Mouse (Mus musculus) inflammation-experienced regulatory T-cells, adult 6 months (primary cell): Measurements from ENCODE around the gene Irf1. TPM values are rescaled to one million over a fixed set of nuclear protein-coding genes. Genes with fewer than 3 reads are reported as not detected.

Source experiments
- ATAC-seq: one replicate; pipeline ENCODE4 v1.8.0; 2017
- polyA plus RNA-seq, 3 experiments: library from polyadenylated mRNA; unstranded; fragments of 100-300 nt; shearing (Covaris generic); gene quantifications; one replicate each; pipeline ENCODE4 v1.2.1; 2017

Irf1 gene
- polyA plus RNA-seq, 3 experiments from 2014 or later, result 273 to 355 (median 291) TPM

DNA sequence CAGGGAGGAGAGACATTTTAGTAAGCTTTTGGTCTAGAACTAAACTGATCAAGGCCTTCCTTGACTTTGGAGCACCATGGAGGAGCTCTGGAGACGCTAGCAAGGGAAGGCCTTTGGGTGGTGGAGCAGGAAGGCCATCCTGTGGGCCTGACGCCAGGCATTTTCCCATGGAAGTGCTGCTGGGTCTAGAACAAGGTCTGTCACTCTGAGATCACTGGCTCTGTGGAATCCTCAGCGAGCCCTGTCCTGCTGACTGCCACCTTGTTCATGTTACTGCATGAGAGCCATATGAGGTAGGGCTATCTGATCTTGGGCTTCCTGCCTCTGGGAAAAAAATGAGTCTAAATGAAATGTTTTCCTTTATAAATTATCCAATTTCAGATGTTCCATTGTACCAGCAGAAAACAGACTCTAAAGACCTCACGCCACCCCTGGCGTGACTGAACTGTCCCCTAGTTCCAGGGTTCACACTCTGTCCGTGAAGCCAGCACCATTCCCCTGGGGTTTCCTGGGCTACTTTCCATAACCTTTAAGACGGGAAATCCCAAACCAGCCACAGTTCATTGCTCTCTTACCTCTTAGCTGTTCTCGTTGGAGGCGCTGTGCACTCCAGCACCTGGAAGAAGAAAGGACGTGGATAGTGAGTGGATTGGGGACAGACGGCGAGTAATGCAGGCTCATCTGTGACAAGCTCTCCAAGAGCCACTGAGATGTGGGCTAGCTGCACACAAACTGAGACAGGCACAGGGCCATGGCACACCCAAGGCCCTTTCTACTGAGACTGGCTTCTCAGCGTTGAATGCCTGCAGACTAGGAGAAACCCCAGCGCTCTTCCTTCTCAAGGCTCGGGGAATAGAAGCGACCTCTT, 43.4 kb downstream of the Irf1 start:
- no peak for ATAC-seq

DNA sequence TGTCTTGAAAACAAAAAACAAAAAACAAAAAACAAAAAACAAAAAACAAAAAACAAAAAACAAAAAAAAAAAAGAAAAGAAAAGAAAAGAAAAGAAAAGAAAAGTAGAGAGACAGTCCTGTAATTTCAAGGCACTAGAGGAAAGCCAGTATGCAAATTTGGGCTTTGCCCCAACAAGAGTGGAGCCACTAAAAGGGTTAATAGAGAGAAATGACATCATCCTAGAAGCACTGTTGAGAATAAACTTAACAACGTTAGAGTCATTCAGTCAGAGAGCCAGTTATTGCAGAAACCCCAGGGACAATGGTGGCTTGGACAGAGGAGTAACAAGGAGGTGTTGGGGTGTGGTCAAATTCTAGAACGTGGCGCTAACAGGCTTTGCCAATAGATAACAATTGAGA, 45.0 kb downstream of the Irf1 start:
- no peak for ATAC-seq

DNA sequence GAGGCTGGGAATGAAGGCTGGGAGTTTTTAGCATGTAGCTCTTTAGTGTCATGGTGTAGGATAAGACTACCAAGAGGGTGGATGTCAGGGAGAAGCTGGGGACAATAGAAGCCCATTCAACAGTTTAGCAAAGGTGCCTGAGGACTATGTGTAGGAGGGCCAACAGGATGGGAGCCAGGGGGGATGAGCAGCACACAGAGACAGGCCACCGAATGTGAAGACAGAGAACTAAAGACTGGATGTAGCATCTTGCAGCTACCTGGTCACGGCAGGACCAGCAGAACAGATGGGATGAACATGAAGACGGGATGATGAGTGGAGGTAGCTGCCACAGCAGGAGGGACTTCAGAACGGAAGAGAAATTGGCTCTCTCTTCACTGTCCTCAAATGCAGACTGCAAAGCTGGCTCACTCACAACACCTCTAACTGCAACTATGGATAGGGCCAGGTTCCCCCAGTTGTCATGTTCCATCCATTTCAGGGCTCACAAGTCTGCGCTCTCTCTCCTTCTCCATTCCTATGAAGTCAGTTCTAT, 47.1 kb downstream of the Irf1 start:
- no peak for ATAC-seq

DNA sequence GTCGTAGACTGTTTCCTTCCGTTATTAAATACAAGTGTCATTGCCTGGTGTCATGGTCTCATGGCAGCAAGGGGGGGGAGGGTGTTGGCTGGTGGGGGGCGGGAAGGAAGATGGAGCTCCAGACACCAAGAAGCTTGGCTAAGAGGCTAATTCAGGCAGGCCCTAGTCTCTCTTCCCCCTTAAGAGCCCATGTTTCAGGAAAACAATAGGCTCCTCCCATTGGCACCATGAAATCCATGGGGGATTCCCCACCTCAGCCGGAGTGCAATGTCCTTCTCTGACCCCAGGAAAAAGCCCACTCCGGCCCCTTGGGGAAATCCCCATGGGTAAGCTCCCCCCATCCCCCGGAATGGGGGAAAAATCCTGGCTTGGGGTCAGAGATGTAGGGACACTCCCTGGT, 49.0 kb downstream of the Irf1 start:
- ATAC-seq, result no peak

GRCm38 (mm10) chr11:53819511-53819910, 49.7 kb downstream of the Irf1 start:
- ATAC-seq, result no peak

DNA sequence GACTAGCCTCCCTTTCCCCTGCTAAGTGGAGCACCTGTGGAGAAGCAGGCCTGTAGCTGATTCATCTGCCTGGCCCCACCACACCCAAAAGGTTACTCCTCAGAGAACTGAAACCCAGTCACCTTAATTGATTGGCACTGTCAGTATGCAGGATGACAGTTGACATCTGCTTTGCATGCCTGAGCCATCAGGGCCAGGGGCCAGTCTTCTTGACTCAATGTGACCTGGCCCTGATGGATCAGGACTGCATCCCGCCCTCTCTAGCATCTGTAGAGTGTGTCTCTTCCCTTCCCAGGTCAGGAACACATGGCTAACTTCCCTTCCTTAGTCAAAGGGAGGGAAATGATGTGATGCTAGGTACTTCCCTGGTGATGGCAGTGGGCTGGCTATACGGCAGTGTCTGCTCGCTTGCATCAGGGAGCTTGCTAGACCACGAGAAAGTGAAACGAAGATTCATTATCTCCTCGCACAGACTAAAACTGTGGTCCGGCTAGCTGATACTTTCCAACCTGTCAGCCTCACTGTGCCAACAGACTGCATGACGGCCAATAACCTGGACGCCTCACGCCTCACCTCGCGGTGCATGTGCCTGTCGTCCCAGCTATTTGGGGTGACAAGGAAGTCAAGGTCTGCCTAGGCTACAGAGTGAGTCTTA, 50.8 kb downstream of the Irf1 start:
- no peak for ATAC-seq

- no peak for ATAC-seq
These were observed 51.6 kb downstream of the Irf1 start for GRCm38 (mm10) chr11:53821230-53821944.

GRCm38 (mm10) chr11:53821945-53822338, 52.1 kb downstream of the Irf1 start:
- no peak for ATAC-seq

- ATAC-seq, result no peak
These were observed 55.6 kb downstream of the Irf1 start for GRCm38 (mm10) chr11:53825409-53825808.

Other genes with a start within 250 kb of the Irf1 start
- gene Kif3a, start 202.6 kb upstream of the Irf1 start, polyA plus RNA-seq, result 10 to 100 TPM in 2 of 3 experiments, 1 to 10 TPM in 1; 5.5 to 11.6 (median 11.6) TPM
- gene Il4, start 151.3 kb upstream of the Irf1 start, polyA plus RNA-seq, result 10 to 100 TPM in 2 of 3 experiments, 1 to 10 TPM in 1; 3.1 to 26.5 (median 14.7) TPM
- not detected for gene Il13, start 135.3 kb upstream of the Irf1 start, polyA plus RNA-seq
- gene Rad50, start 62.7 kb upstream of the Irf1 start, polyA plus RNA-seq, result 10 to 100 TPM; 47.3 to 53.7 (median 48.6) TPM
- gene Il5, start 49.2 kb upstream of the Irf1 start, polyA plus RNA-seq, result not detected
- gene Gm17334, start 3.2 kb downstream of the Irf1 start, polyA plus RNA-seq, result 1 to 10 TPM; 5.6 to 9.0 (median 6.7) TPM
- 10 to 100 TPM; 19.8 to 38.0 (median 32.6) TPM for gene Gm12216, start 89.2 kb downstream of the Irf1 start, polyA plus RNA-seq
- 10 to 100 TPM in 2 of 3 experiments, 1 to 10 TPM in 1; 8.9 to 15.5 (median 12.7) TPM for gene Slc22a5, start 121.6 kb downstream of the Irf1 start, polyA plus RNA-seq
- under 1 TPM in 1 of 3 experiments, not detected in 2; 0.40 TPM for gene Slc22a21, start 210.3 kb downstream of the Irf1 start, polyA plus RNA-seq